Mouse (Mus musculus) forebrain, embryonic 14.5 days (tissue): Measurements from ENCODE around the gene Ptpru. TPM values are rescaled to one million over a fixed set of nuclear protein-coding genes. Genes with fewer than 3 reads are reported as not detected.
A peak's percentile ranks its signal among the peaks of the same experiment; 100 is the strongest.

ENCODE experiments used
- ATAC-seq: fragments of 200-750 bp; cut with Nextera tagmentation; 2 replicates; pipeline ENCODE4 v1.8.0; 2017; ENCODE audit warnings: mild to moderate bottlenecking, moderate library complexity
- DNase-seq: peaks from one replicate; pipeline ENCODE4 v3.0.0-alpha.2; 2015; ENCODE audit warnings: low spot score
- H3K27ac ChIP-seq: fragments of 300-500 bp; sonication (generic); 2 replicates; pipeline ENCODE4 v1.5.1; 2014; ENCODE audit warnings: low read depth, mild to moderate bottlenecking, control low read depth, low read length, moderate library complexity
- H3K27me3 ChIP-seq: fragments of 300-500 bp; sonication (generic); replicated peaks from 2 replicates; pipeline ENCODE4 v1.6.1; 2014; ENCODE audit warnings: low read length, control low read depth, mixed read lengths; ENCODE audit not compliant: control insufficient read depth, insufficient read depth
- H3K36me3 ChIP-seq: fragments of 300-500 bp; sonication (generic); 2 replicates; pipeline ENCODE4 v1.6.1; 2014; ENCODE audit warnings: low read length, control low read depth; ENCODE audit not compliant: control insufficient read depth, insufficient read depth
- H3K4me1 ChIP-seq: fragments of 300-500 bp; sonication (generic); 2 replicates; pipeline ENCODE4 v1.6.1; 2014; ENCODE audit warnings: antibody characterized with exemption, low read length, control low read depth; ENCODE audit not compliant: control insufficient read depth, insufficient read depth
- H3K4me2 ChIP-seq: fragments of 300-500 bp; sonication (generic); 2 replicates; pipeline ENCODE4 v1.6.1; 2014; ENCODE audit warnings: mild to moderate bottlenecking, control low read depth, low read length
- H3K4me3 ChIP-seq: fragments of 300-500 bp; sonication (generic); 2 replicates; pipeline ENCODE4 v1.5.1; 2014; ENCODE audit warnings: low read depth, low read length, control low read depth
- H3K9ac ChIP-seq: fragments of 300-500 bp; sonication (generic); 2 replicates; pipeline ENCODE4 v1.6.1; 2014; ENCODE audit warnings: mild to moderate bottlenecking, low read length, control low read depth, moderate library complexity
- H3K9me3 ChIP-seq: fragments of 300-500 bp; sonication (generic); replicated peaks from 2 replicates; pipeline ENCODE4 v1.6.1; 2016; ENCODE audit warnings: low read length, control low read depth, mixed read lengths; ENCODE audit not compliant: control insufficient read depth
- WGBS: fragments of 180-500 bp; shearing (Covaris S2); extraction: QIAGEN DNeasy Blood & Tissue Kit; methylation state at CpG from one replicate; pipeline ENCODE4 v1.1.7; 2014; 5-methylcytosine and 5-hydroxymethylcytosine counted together
- polyA plus RNA-seq: library from polyadenylated mRNA; unstranded; fragments of >200 nt; fragmentation: Nextera tagmentation; extraction: Ambion mirVana; gene quantifications from 2 replicates; pipeline ENCODE4 v1.2.1, GENCODE M21; 2014

Ptpru gene
- polyA plus RNA-seq, 1 experiment from 2014 or later: 20.1 TPM

- peaks cover 10% of the 10 kb centered on the region; the same call in 1 of the 2 replicates for H3K4me1 ChIP-seq
- WGBS: 6% methylated on average over 6 of the region's 6 CpGs
- no peak overlapping the region for H3K4me3 ChIP-seq
- H3K9ac ChIP-seq: no peak overlapping the region
- H3K27me3 ChIP-seq: no peaks in the 10 kb centered on the region
- H3K27ac ChIP-seq: no peak overlapping the region
- peak; percentile 58 for DNase-seq
- no peaks in the 10 kb centered on the region for H3K36me3 ChIP-seq
- H3K4me2 ChIP-seq: no peak overlapping the region
- ATAC-seq: no peak; the same call in 1 of the 2 replicates
- H3K9me3 ChIP-seq: no peaks in the 10 kb centered on the region
Observed at GRCm38 (mm10) chr4:131826905-131827304, 11.2 kb downstream of the Ptpru start.

- ATAC-seq: no peak
Observed at GRCm38 (mm10) chr4:131825830-131826229, 12.3 kb downstream of the Ptpru start.

GRCm38 (mm10) chr4:131824939-131825338, 13.1 kb downstream of the Ptpru start:
- Histone ChIP-seq H3K4me3 (no peak overlapping the region), H3K9ac (no peak overlapping the region), H3K4me1 (peaks cover 6% of the 10 kb centered on the region; the same call in 1 of the 2 replicates), H3K4me2 (no peak overlapping the region), H3K27me3 (no peaks in the 10 kb centered on the region), H3K36me3 (0 out of 2 replicates have a peak, but pooled peaks cover 3% of the 10 kb centered on the region), H3K27ac (no peak overlapping the region), H3K9me3 (no peaks in the 10 kb centered on the region)
- WGBS: 10% methylated on average over 3 of the region's 3 CpGs
- no peak for ATAC-seq
- DNase-seq: no peak

More at GRCm38 (mm10) chr4:131825830-131826229, 12.3 kb downstream of the Ptpru start:
- Histone ChIP-seq H3K36me3 (0 out of 2 replicates have a peak, but pooled peaks cover under 1% of the 10 kb centered on the region), H3K9ac (no peak overlapping the region), H3K4me2 (no peak overlapping the region), H3K27ac (no peak overlapping the region), H3K9me3 (no peaks in the 10 kb centered on the region), H3K4me3 (no peak overlapping the region), H3K4me1 (peaks cover 10% of the 10 kb centered on the region; the same call in 1 of the 2 replicates), H3K27me3 (no peaks in the 10 kb centered on the region)
- no peak for DNase-seq
- 46% methylated on average over 8 of the region's 8 CpGs for WGBS

GRCm38 (mm10) chr4:131822583-131822982, 15.5 kb downstream of the Ptpru start:
- Histone ChIP-seq H3K27me3 (no peaks in the 10 kb centered on the region), H3K4me2 (no peak overlapping the region), H3K27ac (no peak overlapping the region), H3K9ac (no peak overlapping the region), H3K4me3 (no peak overlapping the region), H3K36me3 (peaks cover 9% of the 10 kb centered on the region; the same call in 1 of the 2 replicates), H3K4me1 (peaks cover 6% of the 10 kb centered on the region; the same call in 1 of the 2 replicates), H3K9me3 (no peaks in the 10 kb centered on the region)
- WGBS: 91% methylated on average over 3 of the region's 3 CpGs
- ATAC-seq (no peak), DNase-seq (no peak)

GRCm38 (mm10) chr4:131821161-131821731, 16.8 kb downstream of the Ptpru start:
- ATAC-seq (peak; percentile 44; the same call in 1 of the 2 replicates), DNase-seq (peak; percentile 51)
- Histone ChIP-seq H3K4me2 (no peak overlapping the region), H3K4me3 (no peak overlapping the region), H3K9ac (0 out of 2 replicates have a peak overlapping the region, but pooled peaks have one; percentile 17), H3K36me3 (peaks cover 9% of the 10 kb centered on the region; the same call in 1 of the 2 replicates), H3K4me1 (peaks cover 6% of the 10 kb centered on the region; the same call in 1 of the 2 replicates), H3K27me3 (no peaks in the 10 kb centered on the region), H3K9me3 (no peaks in the 10 kb centered on the region), H3K27ac (no peak overlapping the region)
- WGBS: 26% methylated on average over 16 of the region's 16 CpGs

GRCm38 (mm10) chr4:131818926-131819325, 19.2 kb downstream of the Ptpru start:
- Histone ChIP-seq H3K9me3 (no peaks in the 10 kb centered on the region), H3K27ac (no peak overlapping the region), H3K4me1 (peaks cover 6% of the 10 kb centered on the region; the same call in 1 of the 2 replicates), H3K27me3 (no peaks in the 10 kb centered on the region), H3K4me3 (no peak overlapping the region), H3K9ac (no peak overlapping the region), H3K4me2 (no peak overlapping the region), H3K36me3 (peaks cover 9% of the 10 kb centered on the region; the same call in 1 of the 2 replicates)
- ATAC-seq (no peak), DNase-seq (no peak)
- WGBS: 61% methylated on average over 23 of the region's 23 CpGs

- ATAC-seq (no peak), DNase-seq (no peak)
- Histone ChIP-seq H3K4me3 (no peak overlapping the region), H3K4me2 (no peak overlapping the region), H3K4me1 (no peaks in the 10 kb centered on the region), H3K9me3 (no peaks in the 10 kb centered on the region), H3K27me3 (no peaks in the 10 kb centered on the region), H3K9ac (no peak overlapping the region), H3K36me3 (peaks cover 8% of the 10 kb centered on the region; the same call in 1 of the 2 replicates), H3K27ac (no peak overlapping the region)
- WGBS: 83% methylated on average over 10 of the region's 10 CpGs
Observed at GRCm38 (mm10) chr4:131815774-131816173, 22.3 kb downstream of the Ptpru start.

GRCm38 (mm10) chr4:131814869-131815268, 23.2 kb downstream of the Ptpru start:
- Histone ChIP-seq H3K4me1 (no peaks in the 10 kb centered on the region), H3K36me3 (peaks cover 6% of the 10 kb centered on the region; the same call in 1 of the 2 replicates), H3K27me3 (no peaks in the 10 kb centered on the region), H3K9ac (no peak overlapping the region), H3K9me3 (no peaks in the 10 kb centered on the region), H3K27ac (no peak overlapping the region), H3K4me2 (no peak overlapping the region), H3K4me3 (no peak overlapping the region)
- WGBS: 94% methylated on average over 10 of the region's 10 CpGs
- ATAC-seq: no peak
- DNase-seq: no peak

GRCm38 (mm10) chr4:131813798-131814197, 24.3 kb downstream of the Ptpru start:
- H3K4me3 ChIP-seq: no peak overlapping the region
- ATAC-seq (no peak), DNase-seq (no peak)
- no peaks in the 10 kb centered on the region for H3K27me3 ChIP-seq
- no peaks in the 10 kb centered on the region for H3K4me1 ChIP-seq
- peaks cover 4% of the 10 kb centered on the region; the same call in 1 of the 2 replicates for H3K36me3 ChIP-seq
- no peak overlapping the region for H3K9ac ChIP-seq
- no peak overlapping the region for H3K4me2 ChIP-seq
- 94% methylated on average over 7 of the region's 7 CpGs for WGBS
- no peaks in the 10 kb centered on the region for H3K9me3 ChIP-seq
- H3K27ac ChIP-seq: no peak overlapping the region
